Mouse (Mus musculus): ENCODE results near the gene Kcng3. TPM values are rescaled to one million over a fixed set of nuclear protein-coding genes. Genes with fewer than 3 reads are reported as not detected.
A peak's percentile ranks its signal among the peaks of the same experiment; 100 is the strongest.

The Kcng3 gene
- polyA plus RNA-seq, 1 experiment from 2014 or later, result 0.06 TPM

GRCm38 (mm10) chr17:83545259-83545658 lies 86.4 kb downstream of the Kcng3 start:
- Histone ChIP-seq H3K9ac (replicated peaks) (no peak overlapping the region), H3K4me3 (no peak overlapping the region), H3K4me1 (peaks cover 34% of the 10 kb centered on the region), H3K4me2 (replicated peaks) (peak overlapping the region; percentile 40; the same call in 1 of the 2 replicates), H3K27ac (replicated peaks) (no peak overlapping the region), H3K9me3 (no peaks in the 10 kb centered on the region), H3K36me3 (no peaks in the 10 kb centered on the region), H3K27me3 (peaks cover 10% of the 10 kb centered on the region; the same call in 1 of the 2 replicates)
- no peak for ATAC-seq (replicated peaks)
- 78% methylated on average over 6 of the region's 6 CpGs for WGBS

- Histone ChIP-seq H3K27ac (replicated peaks) (no peak overlapping the region), H3K27me3 (peaks cover 8% of the 10 kb centered on the region; the same call in 1 of the 2 replicates), H3K9me3 (no peaks in the 10 kb centered on the region), H3K4me1 (peaks cover 23% of the 10 kb centered on the region), H3K9ac (replicated peaks) (no peak overlapping the region), H3K4me2 (replicated peaks) (no peak overlapping the region), H3K4me3 (no peak overlapping the region), H3K36me3 (no peaks in the 10 kb centered on the region)
- no peak for ATAC-seq (replicated peaks)
- WGBS, result 84% methylated on average over 2 of the region's 2 CpGs
Observed at GRCm38 (mm10) chr17:83542424-83542823, 89.3 kb downstream of the Kcng3 start.

- 73% methylated on average over 12 of the region's 12 CpGs for WGBS
- H3K9ac ChIP-seq (replicated peaks), result no peak overlapping the region
- H3K9me3 ChIP-seq, result no peaks in the 10 kb centered on the region
- H3K27me3 ChIP-seq, result no peaks in the 10 kb centered on the region
- H3K4me3 ChIP-seq, result no peak overlapping the region
- no peaks in the 10 kb centered on the region for H3K36me3 ChIP-seq
- no peak for ATAC-seq (replicated peaks)
- H3K27ac ChIP-seq (replicated peaks), result no peak overlapping the region
- H3K4me1 ChIP-seq, result 0 out of 2 replicates have a peak, but pooled peaks cover 4% of the 10 kb centered on the region
- no peak overlapping the region for H3K4me2 ChIP-seq (replicated peaks)
Observed at GRCm38 (mm10) chr17:83539262-83540037, 92.2 kb downstream of the Kcng3 start.

- no peaks in the 10 kb centered on the region for H3K9me3 ChIP-seq
- H3K36me3 ChIP-seq, result no peaks in the 10 kb centered on the region
- 0 out of 2 replicates have a peak, but pooled peaks cover 4% of the 10 kb centered on the region for H3K4me1 ChIP-seq
- ATAC-seq (replicated peaks), result no peak
- WGBS, result 97% methylated on average over 1 of the region's 1 CpGs
- H3K27me3 ChIP-seq, result no peaks in the 10 kb centered on the region
- no peak overlapping the region for H3K27ac ChIP-seq (replicated peaks)
- H3K4me3 ChIP-seq, result no peak overlapping the region
- H3K4me2 ChIP-seq (replicated peaks), result no peak overlapping the region
- no peak overlapping the region for H3K9ac ChIP-seq (replicated peaks)
Observed at GRCm38 (mm10) chr17:83538694-83539093, 93.0 kb downstream of the Kcng3 start.

GRCm38 (mm10) chr17:83538141-83538540 lies 93.6 kb downstream of the Kcng3 start:
- Histone ChIP-seq H3K36me3 (no peaks in the 10 kb centered on the region), H3K4me1 (0 out of 2 replicates have a peak, but pooled peaks cover 4% of the 10 kb centered on the region), H3K9ac (replicated peaks) (no peak overlapping the region), H3K27me3 (no peaks in the 10 kb centered on the region), H3K9me3 (no peaks in the 10 kb centered on the region), H3K4me3 (no peak overlapping the region), H3K4me2 (replicated peaks) (no peak overlapping the region), H3K27ac (replicated peaks) (no peak overlapping the region)
- ATAC-seq (replicated peaks), result no peak
- WGBS, result 45% methylated on average over 9 of the region's 9 CpGs

Other genes with a start within 250 kb of the Kcng3 start
- 180 TPM in 2 replicates for gene Cox7a2l, start 114.6 kb downstream of the Kcng3 start, polyA plus RNA-seq (2015; fragmentation: Nextera tagmentation; extraction: Ambion mirVana)
- gene Mta3, start 74.3 kb upstream of the Kcng3 start, polyA plus RNA-seq (2015; fragmentation: Nextera tagmentation; extraction: Ambion mirVana), result 37.9 and 39.7 TPM in 2 replicates
- 0.13 TPM in 1 of 2 replicates, not detected in the other for gene Haao, start 216.1 kb upstream of the Kcng3 start, polyA plus RNA-seq (2015; fragmentation: Nextera tagmentation; extraction: Ambion mirVana)

Measured in forebrain, embryonic 15.5 days (tissue).